Mouse (Mus musculus) ES-Bruce4 (cell line): ENCODE results near the gene Spg20.

ENCODE experiments used
- CTCF ChIP-seq: IDR thresholded peaks from one replicate; pipeline ENCODE4 v1.8.1; 2011; ENCODE audit warnings: low read depth, low read length
- EP300 ChIP-seq: IDR thresholded peaks from 2 replicates; pipeline ENCODE4 v1.6.1; 2011; ENCODE audit warnings: low read depth, low read length; ENCODE audit not compliant: insufficient read depth
- POLR2A ChIP-seq: IDR thresholded peaks from one replicate; pipeline ENCODE4 v1.8.1; 2011; ENCODE audit warnings: low read length; ENCODE audit not compliant: insufficient read depth

DNA sequence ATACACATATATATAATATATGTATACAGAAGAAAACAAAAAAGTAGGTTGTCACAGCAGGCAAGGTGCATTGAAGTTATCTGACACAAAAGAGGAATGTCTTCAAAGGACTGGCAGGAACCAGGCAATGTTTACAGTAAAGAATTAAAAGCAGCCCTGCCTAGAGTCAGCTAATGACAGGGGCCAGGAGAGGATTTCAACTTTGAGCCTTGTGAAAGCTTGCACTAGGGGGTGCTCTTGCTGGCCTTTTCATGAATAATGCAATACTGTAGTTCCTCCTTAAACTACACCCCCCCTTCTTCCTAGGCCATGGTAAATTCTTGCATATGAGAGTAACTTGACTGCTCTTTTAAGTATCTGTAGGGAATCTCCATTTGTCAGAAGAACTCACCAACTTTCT, 10.8 kb upstream of the Spg20 start:
- no peak for TF ChIP-seq CTCF
- no peak for TF ChIP-seq POLR2A
- no peak for TF ChIP-seq EP300
